Mouse (Mus musculus) intestine, embryonic 14.5 days (tissue): Measurements from ENCODE around the gene Csrp3. TPM values are rescaled to one million over a fixed set of nuclear protein-coding genes. Genes with fewer than 3 reads are reported as not detected.

ENCODE experiments used
- ATAC-seq: fragments of 200-750 bp; cut with Nextera tagmentation; replicated peaks from 2 replicates; pipeline ENCODE4 v1.8.0; 2017; ENCODE audit warnings: low read depth, moderate number of reproducible peaks, moderate TSS enrichment, moderate library complexity; ENCODE audit not compliant: low FRiP score, low TSS enrichment
- DNase-seq: peaks from one replicate; pipeline ENCODE4 v3.0.0-alpha.2; 2018; ENCODE audit warnings: low spot score
- H3K27ac ChIP-seq: fragments of 300-500 bp; sonication (generic); 2 replicates; pipeline ENCODE4 v1.5.1; 2014; ENCODE audit warnings: low read depth, mild to moderate bottlenecking, control low read depth
- H3K27me3 ChIP-seq: fragments of 300-500 bp; sonication (generic); replicated peaks from 2 replicates; pipeline ENCODE4 v1.6.1; 2014; ENCODE audit warnings: low read length, control low read depth; ENCODE audit not compliant: control insufficient read depth, insufficient read depth
- H3K36me3 ChIP-seq: fragments of 300-500 bp; sonication (generic); 2 replicates; pipeline ENCODE4 v1.6.1; 2014; ENCODE audit warnings: low read length, control low read depth; ENCODE audit not compliant: control insufficient read depth, insufficient read depth
- H3K4me1 ChIP-seq: fragments of 300-500 bp; sonication (generic); replicated peaks from 2 replicates; pipeline ENCODE4 v1.6.1; 2014; ENCODE audit warnings: low read length, control low read depth, mixed read lengths; ENCODE audit not compliant: control insufficient read depth, insufficient read depth
- H3K4me2 ChIP-seq: fragments of 300-500 bp; sonication (generic); 2 replicates; pipeline ENCODE4 v1.6.1; 2014; ENCODE audit warnings: low read length
- H3K4me3 ChIP-seq: fragments of 300-500 bp; sonication (generic); 2 replicates; pipeline ENCODE4 v1.5.1; 2014; ENCODE audit warnings: low read depth, low read length, control low read depth, mixed read lengths
- H3K9ac ChIP-seq: fragments of 300-500 bp; sonication (generic); 2 replicates; pipeline ENCODE4 v1.6.1; 2014; ENCODE audit warnings: mild to moderate bottlenecking, low read length
- H3K9me3 ChIP-seq: fragments of 300-500 bp; sonication (generic); 2 replicates; pipeline ENCODE4 v1.6.1; 2016; ENCODE audit warnings: low read length, control low read depth; ENCODE audit not compliant: control insufficient read depth
- WGBS: fragments of 180-500 bp; shearing (Covaris S2); extraction: QIAGEN DNeasy Blood & Tissue Kit; methylation state at CpG from one replicate; pipeline ENCODE4 v1.1.7; 2014; 5-methylcytosine and 5-hydroxymethylcytosine counted together
- polyA plus RNA-seq: library from polyadenylated mRNA; unstranded; fragments of >200 nt; fragmentation: Nextera tagmentation; extraction: Ambion mirVana; gene quantifications from 2 replicates; pipeline ENCODE4 v1.2.1, GENCODE M21; 2014

Csrp3 gene
- polyA plus RNA-seq, 1 experiment from 2014 or later, result not detected

GRCm38 (mm10) chr7:48859362-48859761, 11.5 kb upstream of the Csrp3 start:
- H3K9ac ChIP-seq, result no peak overlapping the region
- H3K9me3 ChIP-seq, result no peaks in the 10 kb centered on the region
- no peak for ATAC-seq
- DNase-seq, result no peak
- no peak overlapping the region for H3K4me2 ChIP-seq
- no peaks in the 10 kb centered on the region for H3K4me1 ChIP-seq
- WGBS, result 80% methylated on average over 4 of the region's 4 CpGs
- H3K27me3 ChIP-seq, result no peaks in the 10 kb centered on the region
- H3K4me3 ChIP-seq, result no peak overlapping the region
- H3K36me3 ChIP-seq, result no peaks in the 10 kb centered on the region
- no peak overlapping the region for H3K27ac ChIP-seq

GRCm38 (mm10) chr7:48858257-48858656, 10.4 kb upstream of the Csrp3 start:
- Histone ChIP-seq H3K36me3 (no peaks in the 10 kb centered on the region), H3K4me2 (no peak overlapping the region), H3K9ac (no peak overlapping the region), H3K9me3 (no peaks in the 10 kb centered on the region), H3K27ac (no peak overlapping the region), H3K4me1 (no peaks in the 10 kb centered on the region), H3K4me3 (no peak overlapping the region), H3K27me3 (no peaks in the 10 kb centered on the region)
- DNase-seq, result no peak
- WGBS, result 43% methylated on average over 1 of the region's 1 CpGs
- ATAC-seq, result no peak

GRCm38 (mm10) chr7:48855461-48855860, 7.6 kb upstream of the Csrp3 start:
- DNase-seq (no peak), ATAC-seq (no peak)
- Histone ChIP-seq H3K9ac (no peak overlapping the region), H3K4me3 (no peak overlapping the region), H3K27ac (no peak overlapping the region), H3K4me2 (no peak overlapping the region), H3K9me3 (no peaks in the 10 kb centered on the region), H3K27me3 (no peaks in the 10 kb centered on the region), H3K4me1 (no peaks in the 10 kb centered on the region), H3K36me3 (no peaks in the 10 kb centered on the region)
- 94% methylated on average over 3 of the region's 3 CpGs for WGBS

GRCm38 (mm10) chr7:48853496-48853895, 5.7 kb upstream of the Csrp3 start:
- Histone ChIP-seq H3K36me3 (no peaks in the 10 kb centered on the region), H3K27ac (no peak overlapping the region), H3K4me3 (no peak overlapping the region), H3K9me3 (no peaks in the 10 kb centered on the region), H3K9ac (no peak overlapping the region), H3K4me2 (no peak overlapping the region), H3K27me3 (no peaks in the 10 kb centered on the region), H3K4me1 (no peaks in the 10 kb centered on the region)
- DNase-seq (no peak), ATAC-seq (no peak)
- 82% methylated on average over 13 of the region's 13 CpGs for WGBS

GRCm38 (mm10) chr7:48851529-48852104, 3.8 kb upstream of the Csrp3 start:
- ATAC-seq (no peak), DNase-seq (no peak)
- Histone ChIP-seq H3K36me3 (no peaks in the 10 kb centered on the region), H3K4me1 (no peaks in the 10 kb centered on the region), H3K27me3 (no peaks in the 10 kb centered on the region), H3K27ac (no peak overlapping the region), H3K9me3 (no peaks in the 10 kb centered on the region), H3K9ac (no peak overlapping the region), H3K4me3 (no peak overlapping the region), H3K4me2 (no peak overlapping the region)
- WGBS, result 88% methylated on average over 6 of the region's 6 CpGs

GRCm38 (mm10) chr7:48846755-48847154, 1.1 kb downstream of the Csrp3 start:
- Histone ChIP-seq H3K9ac (no peak overlapping the region), H3K27ac (no peak overlapping the region), H3K9me3 (no peaks in the 10 kb centered on the region), H3K4me2 (no peak overlapping the region), H3K4me1 (peaks cover 6% of the 10 kb centered on the region; the same call in 1 of the 2 replicates), H3K36me3 (no peaks in the 10 kb centered on the region), H3K4me3 (no peak overlapping the region), H3K27me3 (no peaks in the 10 kb centered on the region)
- ATAC-seq, result no peak
- DNase-seq, result no peak
- WGBS, result 73% methylated on average over 6 of the region's 6 CpGs

- Histone ChIP-seq H3K4me3 (no peak overlapping the region), H3K27ac (no peak overlapping the region), H3K36me3 (no peaks in the 10 kb centered on the region), H3K27me3 (no peaks in the 10 kb centered on the region), H3K4me1 (peaks cover 6% of the 10 kb centered on the region; the same call in 1 of the 2 replicates), H3K4me2 (no peak overlapping the region), H3K9me3 (no peaks in the 10 kb centered on the region), H3K9ac (no peak overlapping the region)
- 61% methylated on average over 12 of the region's 12 CpGs for WGBS
- DNase-seq (peak; percentile 51), ATAC-seq (peak; percentile 50; the same call in 1 of the 2 replicates)
Measured at GRCm38 (mm10) chr7:48845213-48845973, 2.4 kb downstream of the Csrp3 start.

- Histone ChIP-seq H3K27me3 (no peaks in the 10 kb centered on the region), H3K9me3 (no peaks in the 10 kb centered on the region), H3K4me1 (peaks cover 6% of the 10 kb centered on the region; the same call in 1 of the 2 replicates), H3K4me2 (no peak overlapping the region), H3K27ac (no peak overlapping the region), H3K9ac (no peak overlapping the region), H3K36me3 (no peaks in the 10 kb centered on the region), H3K4me3 (no peak overlapping the region)
- DNase-seq (no peak), ATAC-seq (no peak)
- WGBS, result 88% methylated on average over 5 of the region's 5 CpGs
Measured at GRCm38 (mm10) chr7:48843541-48843940, 4.3 kb downstream of the Csrp3 start.

GRCm38 (mm10) chr7:48842353-48842752, 5.5 kb downstream of the Csrp3 start:
- H3K4me3 ChIP-seq, result no peak overlapping the region
- H3K4me1 ChIP-seq, result peaks cover 6% of the 10 kb centered on the region; the same call in 1 of the 2 replicates
- H3K4me2 ChIP-seq, result no peak overlapping the region
- ATAC-seq (no peak), DNase-seq (no peak)
- no peaks in the 10 kb centered on the region for H3K9me3 ChIP-seq
- H3K27ac ChIP-seq, result no peak overlapping the region
- H3K9ac ChIP-seq, result no peak overlapping the region
- H3K27me3 ChIP-seq, result no peaks in the 10 kb centered on the region
- 70% methylated on average over 3 of the region's 3 CpGs for WGBS
- H3K36me3 ChIP-seq, result no peaks in the 10 kb centered on the region
